Mouse (Mus musculus) granulocyte monocyte progenitor cell, adult 5-6 weeks (primary cell): ENCODE data around the gene D5Ertd579e. TPM values are rescaled to one million over a fixed set of nuclear protein-coding genes. Genes with fewer than 3 reads are reported as not detected.
A peak's percentile ranks its signal among the peaks of the same experiment; 100 is the strongest.

ENCODE experiments used
- ATAC-seq: replicated peaks from 2 replicates; pipeline ENCODE4 v1.8.0; 2016; ENCODE audit warnings: mild to moderate bottlenecking, moderate TSS enrichment, inconsistent platforms; ENCODE audit not compliant: poor library complexity, severe bottlenecking
- total RNA-seq, 2 experiments: library from RNA; stranded (forward) in 1 of 2; stranded (reverse) in 1 of 2; fragments of 200-712, 200-1000 nt in 1 of 2; fragments of >200 nt in 1 of 2; fragmentation: Nextera tagmentation in 1 of 2; gene quantifications; 2 replicates each; pipeline ENCODE4 v1.2.3; 2014 to 2017

D5Ertd579e gene
- total RNA-seq, 2 experiments from 2014 or later, result 14.2 to 20.5 TPM

- ATAC-seq, result no peak
Observed at GRCm38 (mm10) chr5:36620409-36621057, 75.3 kb downstream of the D5Ertd579e start.

- ATAC-seq, result no peak
Observed at GRCm38 (mm10) chr5:36618890-36619289, 76.9 kb downstream of the D5Ertd579e start.

- ATAC-seq, result 0 out of 2 replicates have a peak, but pooled peaks have one; percentile 12
Observed at GRCm38 (mm10) chr5:36618356-36618755, 77.5 kb downstream of the D5Ertd579e start.

- no peak for ATAC-seq
Observed at GRCm38 (mm10) chr5:36614124-36614523, 81.7 kb downstream of the D5Ertd579e start.

- no peak for ATAC-seq
Observed at GRCm38 (mm10) chr5:36608939-36609499, 86.8 kb downstream of the D5Ertd579e start.

GRCm38 (mm10) chr5:36603031-36603430 is 92.8 kb downstream of the D5Ertd579e start:
- peak; percentile 59 for ATAC-seq

- no peak for ATAC-seq
Observed at GRCm38 (mm10) chr5:36602028-36602427, 93.8 kb downstream of the D5Ertd579e start.

GRCm38 (mm10) chr5:36601492-36601891 is 94.3 kb downstream of the D5Ertd579e start:
- ATAC-seq, result no peak

GRCm38 (mm10) chr5:36598883-36599282 is 96.9 kb downstream of the D5Ertd579e start:
- ATAC-seq, result no peak

GRCm38 (mm10) chr5:36597653-36598052 is 98.2 kb downstream of the D5Ertd579e start:
- peak; percentile 65 for ATAC-seq

- no peak for ATAC-seq
Observed at GRCm38 (mm10) chr5:36596225-36596624, 99.6 kb downstream of the D5Ertd579e start.

- ATAC-seq, result no peak
Observed at GRCm38 (mm10) chr5:36595115-36595514, 100.7 kb downstream of the D5Ertd579e start.

GRCm38 (mm10) chr5:36594344-36594743 is 101.5 kb downstream of the D5Ertd579e start:
- ATAC-seq, result no peak

- no peak for ATAC-seq
Observed at GRCm38 (mm10) chr5:36593176-36593575, 102.6 kb downstream of the D5Ertd579e start, which contains the start of gene Tbc1d14. Tbc1d14 (minus strand) TSS chr5:36593276.

- peak; percentile 37; the same call in 1 of the 2 replicates for ATAC-seq
Observed at GRCm38 (mm10) chr5:36590499-36590920, 105.3 kb downstream of the D5Ertd579e start.

GRCm38 (mm10) chr5:36584299-36584698 is 111.5 kb downstream of the D5Ertd579e start:
- ATAC-seq, result no peak

- ATAC-seq, result peak; percentile 94
Observed at GRCm38 (mm10) chr5:36581924-36582642, 113.7 kb downstream of the D5Ertd579e start.

GRCm38 (mm10) chr5:36581259-36581923 is 114.4 kb downstream of the D5Ertd579e start:
- no peak for ATAC-seq

- ATAC-seq, result no peak
Observed at GRCm38 (mm10) chr5:36579967-36580366, 115.9 kb downstream of the D5Ertd579e start.

- ATAC-seq, result no peak
Observed at GRCm38 (mm10) chr5:36578982-36579381, 116.8 kb downstream of the D5Ertd579e start.

- no peak for ATAC-seq
Observed at GRCm38 (mm10) chr5:36576457-36576856, 119.4 kb downstream of the D5Ertd579e start.
